Mouse (Mus musculus): ENCODE measurements around the gene Fam107b. TPM values are rescaled to one million over a fixed set of nuclear protein-coding genes. Genes with fewer than 3 reads are reported as not detected.

The Fam107b gene
- polyA plus RNA-seq, 1 experiment from 2014 or later, result 27.0 TPM

- H3K9me3 ChIP-seq (ENCODE audit: control insufficient read depth, low read length), result no peaks in the 10 kb centered on the region
- no peak overlapping the region for H3K4me2 ChIP-seq (ENCODE audit: low read length)
- WGBS, result 44% methylated on average over 6 of the region's 6 CpGs
- no peaks in the 10 kb centered on the region for H3K4me1 ChIP-seq (ENCODE audit: control insufficient read depth, insufficient read depth, low read depth, low read length)
- H3K36me3 ChIP-seq (ENCODE audit: control insufficient read depth, insufficient read depth, low read length), result no peaks in the 10 kb centered on the region
- no peak overlapping the region for H3K9ac ChIP-seq (ENCODE audit: low read depth, low read length)
- peak; percentile 78 for ATAC-seq
- peak overlapping the region; percentile 30 for H3K27ac ChIP-seq (ENCODE audit: low read depth, low read length)
- H3K27me3 ChIP-seq (replicated peaks; ENCODE audit: control insufficient read depth, insufficient read depth, low read length), result no peaks in the 10 kb centered on the region
- no peak overlapping the region for H3K4me3 ChIP-seq (ENCODE audit: low read length)
These were observed 245.9 kb downstream of the Fam107b start for GRCm38 (mm10) chr2:3816142-3816609.

- ATAC-seq, result no peak
- Histone ChIP-seq H3K27ac (ENCODE audit: low read depth, low read length) (no peak overlapping the region), H3K36me3 (ENCODE audit: control insufficient read depth, insufficient read depth, low read length) (no peaks in the 10 kb centered on the region), H3K9me3 (ENCODE audit: control insufficient read depth, low read length) (no peaks in the 10 kb centered on the region), H3K4me3 (ENCODE audit: low read length) (no peak overlapping the region), H3K27me3 (replicated peaks; ENCODE audit: control insufficient read depth, insufficient read depth, low read length) (no peaks in the 10 kb centered on the region), H3K9ac (ENCODE audit: low read depth, low read length) (no peak overlapping the region), H3K4me2 (ENCODE audit: low read length) (no peak overlapping the region), H3K4me1 (ENCODE audit: control insufficient read depth, insufficient read depth, low read depth, low read length) (no peaks in the 10 kb centered on the region)
- 65% methylated on average over 3 of the region's 3 CpGs for WGBS
These were observed 247.3 kb downstream of the Fam107b start for GRCm38 (mm10) chr2:3817626-3818025.

- Histone ChIP-seq H3K9ac (ENCODE audit: low read depth, low read length) (no peak overlapping the region), H3K27me3 (replicated peaks; ENCODE audit: control insufficient read depth, insufficient read depth, low read length) (no peaks in the 10 kb centered on the region), H3K36me3 (ENCODE audit: control insufficient read depth, insufficient read depth, low read length) (no peaks in the 10 kb centered on the region), H3K27ac (ENCODE audit: low read depth, low read length) (no peak overlapping the region), H3K4me3 (ENCODE audit: low read length) (no peak overlapping the region), H3K9me3 (ENCODE audit: control insufficient read depth, low read length) (no peaks in the 10 kb centered on the region), H3K4me2 (ENCODE audit: low read length) (no peak overlapping the region), H3K4me1 (ENCODE audit: control insufficient read depth, insufficient read depth, low read depth, low read length) (no peaks in the 10 kb centered on the region)
- WGBS, result 58% methylated on average over 8 of the region's 8 CpGs
- peak; percentile 48 for ATAC-seq
These were observed 252.5 kb downstream of the Fam107b start for GRCm38 (mm10) chr2:3822483-3823455.

Other genes starting within 250 kb of the Fam107b start
- 10.4 and 13.3 TPM in 2 replicates for gene Rpp38, start 237.8 kb upstream of the Fam107b start, polyA plus RNA-seq (2015; fragmentation: Nextera tagmentation; extraction: Ambion mirVana)
- 3.4 and 4.6 TPM in 2 replicates for gene Acbd7, start 234.3 kb upstream of the Fam107b start, polyA plus RNA-seq (2015; fragmentation: Nextera tagmentation; extraction: Ambion mirVana)
- 0.10 TPM in 2 replicates for gene Olah, start 173.3 kb upstream of the Fam107b start, polyA plus RNA-seq (2015; fragmentation: Nextera tagmentation; extraction: Ambion mirVana)
- gene Meig1, start 147.8 kb upstream of the Fam107b start, polyA plus RNA-seq (2015; fragmentation: Nextera tagmentation; extraction: Ambion mirVana), result 6.1 and 6.7 TPM in 2 replicates
- gene Dclre1c, start 146.4 kb upstream of the Fam107b start, polyA plus RNA-seq (2015; fragmentation: Nextera tagmentation; extraction: Ambion mirVana), result 6.7 and 6.9 TPM in 2 replicates
- 7.0 and 8.5 TPM in 2 replicates for gene Suv39h2, start 95.5 kb upstream of the Fam107b start, polyA plus RNA-seq (2015; fragmentation: Nextera tagmentation; extraction: Ambion mirVana)
- 5.8 and 8.2 TPM in 2 replicates for gene Gm45902, start 57.7 kb upstream of the Fam107b start, polyA plus RNA-seq (2015; fragmentation: Nextera tagmentation; extraction: Ambion mirVana)
- gene Hspa14, start 57.7 kb upstream of the Fam107b start, polyA plus RNA-seq (2015; fragmentation: Nextera tagmentation; extraction: Ambion mirVana), result 64.7 and 66.7 TPM in 2 replicates
- 0.12 and 0.41 TPM in 2 replicates for gene Cdnf, start 57.5 kb upstream of the Fam107b start, polyA plus RNA-seq (2015; fragmentation: Nextera tagmentation; extraction: Ambion mirVana)